Mouse (Mus musculus) heart, postnatal 0 days (tissue): ENCODE measurements around the gene Ripor3.

Experiments
- CTCF ChIP-seq: IDR thresholded peaks from 2 replicates; pipeline ENCODE4 v1.5.1; 2016; ENCODE audit warnings: antibody characterized with exemption, control low read depth, low read depth
- EP300 ChIP-seq: IDR thresholded peaks from 2 replicates; pipeline ENCODE4 v1.6.1; 2016; ENCODE audit warnings: antibody characterized with exemption, low read depth

GRCm38 (mm10) chr2:167982646-167983045 lies 27.8 kb downstream of the Ripor3 start:
- no peak for TF ChIP-seq EP300
- peak; percentile 50 for TF ChIP-seq CTCF
